Mouse (Mus musculus) ES-E14 (cell line): Measurements from ENCODE around the gene Fpgs. TPM values are rescaled to one million over a fixed set of nuclear protein-coding genes. Genes with fewer than 3 reads are reported as not detected.

Experiments
- DNase-seq: peaks from one replicate; pipeline ENCODE4 v3.0.0-alpha.2; 2013; ENCODE audit warnings: low read depth, low spot score
- H3K27ac ChIP-seq: 2 replicates; pipeline ENCODE4 v1.5.1; 2012; ENCODE audit warnings: low read depth, mild to moderate bottlenecking, low read length, moderate library complexity, mixed read lengths; ENCODE audit not compliant: poor library complexity, insufficient read depth, severe bottlenecking
- H3K36me3 ChIP-seq: 2 replicates; pipeline ENCODE4 v1.6.1; 2012; ENCODE audit warnings: mild to moderate bottlenecking, low read length, moderate library complexity, mixed read lengths; ENCODE audit not compliant: control insufficient read depth, poor library complexity, insufficient read depth, severe bottlenecking
- H3K4me1 ChIP-seq, 2 experiments: fragments of 150-350 bp in 1 of 2; sonication (generic) in 1 of 2; 2 replicates each; pipeline ENCODE4 v1.6.1; 2012; ENCODE audit warnings: low read length in 2 of 2, mild to moderate bottlenecking in 1 of 2, mixed read lengths in 1 of 2; ENCODE audit not compliant: control insufficient read depth in 2 of 2, insufficient read depth in 2 of 2, poor library complexity in 1 of 2
- H3K4me3 ChIP-seq, 2 experiments: fragments of 150-350 bp in 1 of 2; sonication (generic) in 1 of 2; 2 replicates each; pipeline ENCODE4 v1.5.1; 2012; ENCODE audit warnings: low read length in 2 of 2, low read depth in 1 of 2, mild to moderate bottlenecking in 1 of 2, mixed read lengths in 1 of 2; ENCODE audit not compliant: insufficient read depth in 1 of 2, poor library complexity in 1 of 2, severe bottlenecking in 1 of 2
- H3K9ac ChIP-seq: 2 replicates; pipeline ENCODE4 v1.6.1; 2012; ENCODE audit warnings: low read depth, mild to moderate bottlenecking, low read length, mixed read lengths; ENCODE audit not compliant: poor library complexity, insufficient read depth, severe bottlenecking
- H3K9me3 ChIP-seq: fragments of 150-350 bp; sonication (generic); 2 replicates; pipeline ENCODE4 v1.6.1; 2012; ENCODE audit warnings: low read depth, mild to moderate bottlenecking, low read length; ENCODE audit not compliant: control insufficient read depth, insufficient read depth
- CHD2 ChIP-seq: IDR thresholded peaks from 2 replicates; pipeline ENCODE4 v1.6.1; 2014; ENCODE audit warnings: mild to moderate bottlenecking, low read depth, low read length, inconsistent platforms
- HCFC1 ChIP-seq: IDR thresholded peaks from 2 replicates; pipeline ENCODE4 v1.6.1; 2012; ENCODE audit warnings: low read length, inconsistent platforms, borderline replicate concordance; ENCODE audit not compliant: insufficient read depth
- MAFK ChIP-seq: IDR thresholded peaks from 2 replicates; pipeline ENCODE4 v1.6.1; 2014; ENCODE audit warnings: mild to moderate bottlenecking, low read depth, low read length, inconsistent platforms; ENCODE audit not compliant: insufficient read depth
- ZC3H11A ChIP-seq: IDR thresholded peaks from 2 replicates; pipeline ENCODE4 v1.6.1; 2012; ENCODE audit warnings: low read depth, mild to moderate bottlenecking, inconsistent platforms, low read length, borderline replicate concordance
- ZNF384 ChIP-seq: IDR thresholded peaks from 2 replicates; pipeline ENCODE4 v1.6.1; 2012; ENCODE audit warnings: low read depth, low read length, inconsistent platforms
- in situ Hi-C, 2 experiments: fragments of 600-800 bp; cut with MboI; formaldehyde crosslinking; loops; one replicate each; pipeline ENCODE4 v1.15.1; 2025; ENCODE audit warnings: low sequenced_read_pairs in 2 of 2, inconsistent platforms in 1 of 2; ENCODE audit not compliant: unreplicated experiment in 2 of 2
- total RNA-seq: library from RNA; depleted of rRNA; stranded (reverse); fragments of 300-350 nt; gene quantifications from 2 replicates; pipeline ENCODE4 v1.2.3, GENCODE M21; 2012

The Fpgs gene
- total RNA-seq, 1 experiment = 61.2 TPM

DNA sequence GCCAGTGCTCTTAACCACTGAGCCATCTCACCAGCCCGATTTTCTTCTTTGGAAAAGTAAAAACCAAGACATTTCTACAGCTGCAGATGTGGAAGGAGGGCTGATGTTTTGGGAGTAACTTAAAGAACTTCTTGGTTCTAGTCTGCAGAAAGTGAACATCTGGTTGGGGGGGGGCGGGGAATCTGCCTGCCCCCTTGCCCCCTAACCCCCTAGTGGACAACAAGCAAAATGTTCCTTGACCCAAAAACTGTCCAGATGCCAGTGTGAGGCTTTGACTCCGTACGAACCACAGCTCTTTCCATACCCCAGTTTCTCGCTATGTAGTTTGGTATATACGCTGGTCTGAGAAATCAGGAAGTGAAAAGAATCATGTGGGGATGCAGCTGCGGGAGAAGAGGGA lies 46.3 kb upstream of the Fpgs start:
- H3K4me1 ChIP-seq = peaks cover 2 to 3% of the 10 kb centered on the region in 2 experiments; a peak in 2 of 4 replicates
- H3K9ac ChIP-seq = no peak overlapping the region
- no peak overlapping the region for H3K27ac ChIP-seq
- H3K4me3 ChIP-seq = no peak overlapping the region
- in situ Hi-C loops = no loop called here
- no peak for DNase-seq
- H3K9me3 ChIP-seq = no peaks in the 10 kb centered on the region
- H3K36me3 ChIP-seq = no peaks in the 10 kb centered on the region; the same call in 1 of the 2 replicates
- no peak for TF ChIP-seq HCFC1
- TF ChIP-seq CHD2 = no peak
- TF ChIP-seq ZNF384 = no peak
- TF ChIP-seq MAFK = no peak
- TF ChIP-seq ZC3H11A = no peak

DNA sequence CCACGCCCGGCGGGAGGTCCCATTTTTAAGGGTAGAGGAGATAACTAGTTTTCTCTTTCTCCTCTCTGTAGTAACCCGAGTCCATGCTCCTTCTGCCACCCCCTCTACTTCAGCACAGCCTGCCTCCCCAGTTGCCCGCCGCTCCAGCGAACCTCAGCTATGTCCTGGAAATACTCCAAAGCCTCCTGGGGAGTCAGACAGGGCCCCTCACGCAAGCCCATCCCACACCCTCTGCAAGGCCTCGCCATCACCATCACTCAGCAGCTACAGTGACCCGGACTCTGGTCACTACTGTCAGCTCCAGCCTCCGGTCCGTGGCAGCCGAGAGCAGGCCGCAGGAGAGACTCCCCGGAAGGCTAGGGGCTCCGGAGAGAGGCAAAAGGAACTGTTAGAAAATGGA lies 45.1 kb upstream of the Fpgs start:
- Histone ChIP-seq H3K4me3 (no peak overlapping the region), H3K36me3 (no peaks in the 10 kb centered on the region; the same call in 1 of the 2 replicates), H3K9ac (no peak overlapping the region), H3K4me1 (peaks cover 2 to 3% of the 10 kb centered on the region in 2 experiments; a peak in 2 of 4 replicates), H3K27ac (no peak overlapping the region), H3K9me3 (no peaks in the 10 kb centered on the region)
- DNase-seq = no peak
- TF ChIP-seq ZNF384 (no peak), HCFC1 (no peak), MAFK (no peak), CHD2 (no peak), ZC3H11A (no peak)
- in situ Hi-C loops = no loop called here

DNA sequence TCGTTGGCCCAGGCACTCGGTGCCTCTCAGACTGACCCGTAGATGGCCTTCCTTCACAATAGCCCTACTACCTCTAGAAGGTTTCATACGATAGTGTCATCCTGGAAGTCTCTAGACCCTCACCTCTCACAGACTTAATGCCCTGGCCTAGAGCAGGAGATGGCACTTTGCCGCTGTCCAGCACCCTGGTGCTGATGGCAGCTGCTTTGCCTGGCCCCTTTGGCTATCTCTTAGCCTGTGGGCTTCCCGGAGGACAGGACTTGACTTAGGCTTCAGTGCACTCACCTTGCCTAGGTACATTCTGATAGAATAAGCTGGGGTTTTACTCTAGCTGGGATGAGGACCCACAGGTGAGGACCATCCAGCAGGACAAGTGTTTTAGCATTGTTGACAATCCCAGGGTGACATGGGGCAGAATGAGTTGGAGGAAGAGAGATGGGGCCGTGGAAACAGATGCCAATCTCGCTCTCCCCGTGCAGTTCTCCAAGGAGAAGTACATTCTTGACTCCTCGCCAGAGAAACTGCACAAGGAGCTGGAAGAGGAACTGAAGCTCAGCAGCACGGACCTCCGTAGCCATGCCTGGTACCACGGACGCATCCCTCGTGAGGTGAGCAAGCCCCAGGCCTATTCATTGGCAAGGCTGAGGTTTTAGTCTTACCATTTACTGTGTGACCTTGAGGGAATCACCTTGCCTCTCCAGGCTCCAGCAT lies 40.5 kb upstream of the Fpgs start:
- no peak for DNase-seq
- no peak overlapping the region for H3K4me3 ChIP-seq
- peaks cover 0 to 2% of the 10 kb centered on the region in 2 experiments; a peak in 1 of 4 replicates for H3K4me1 ChIP-seq
- no peaks in the 10 kb centered on the region for H3K9me3 ChIP-seq
- no peak overlapping the region for H3K9ac ChIP-seq
- no peak for TF ChIP-seq ZC3H11A
- TF ChIP-seq CHD2 = no peak
- TF ChIP-seq ZNF384 = no peak
- TF ChIP-seq MAFK = no peak
- TF ChIP-seq HCFC1 = no peak
- H3K36me3 ChIP-seq = no peaks in the 10 kb centered on the region; the same call in 1 of the 2 replicates
- no peak overlapping the region for H3K27ac ChIP-seq
- in situ Hi-C loops = no loop called here

DNA sequence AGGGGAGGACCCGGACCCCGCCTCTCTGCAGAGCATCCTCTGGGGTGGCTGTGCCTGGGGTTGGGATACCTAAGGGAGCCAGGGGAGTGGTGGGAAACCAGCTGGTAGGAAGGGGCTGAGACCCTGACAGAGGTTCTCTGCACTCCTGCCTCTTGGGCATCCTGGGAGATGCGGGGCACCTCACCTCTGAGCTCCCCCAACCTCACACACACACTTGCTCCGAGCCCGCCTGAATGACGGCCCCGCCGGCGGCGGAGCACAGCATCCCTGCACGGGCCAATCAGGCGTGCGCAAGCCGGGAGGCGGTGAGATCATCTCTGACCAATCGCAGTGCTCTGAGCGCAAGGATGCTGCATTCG lies 38.2 kb upstream of the Fpgs start:
- Histone ChIP-seq H3K36me3 (no peaks in the 10 kb centered on the region; the same call in 1 of the 2 replicates), H3K27ac (no peak overlapping the region), H3K9ac (no peak overlapping the region), H3K4me1 (peaks cover 0 to 2% of the 10 kb centered on the region in 2 experiments; a peak in 1 of 4 replicates), H3K9me3 (no peaks in the 10 kb centered on the region), H3K4me3 (peak overlapping the region; percentile 65 to 76)
- in situ Hi-C loops = no loop called here
- TF ChIP-seq HCFC1 = no peak
- no peak for TF ChIP-seq ZC3H11A
- DNase-seq = no peak
